Mouse (Mus musculus) gastrocnemius, adult 2 months (tissue): ENCODE measurements around the gene Nr1i3. TPM values are rescaled to one million over a fixed set of nuclear protein-coding genes. Genes with fewer than 3 reads are reported as not detected.

Experiments used
- DNase-seq: peaks from one replicate; pipeline ENCODE4 v3.0.0; 2022
- H3K27ac ChIP-seq: fragments of 200-600 bp; 2 replicates; pipeline ENCODE4 v1.8.1; 2022; ENCODE audit warnings: mild to moderate bottlenecking
- H3K4me3 ChIP-seq: fragments of 200-600 bp; 2 replicates; pipeline ENCODE4 v1.8.1; 2022; ENCODE audit warnings: mild to moderate bottlenecking, moderate library complexity
- CTCF ChIP-seq: fragments of 200-600 bp; IDR thresholded peaks from 2 replicates; pipeline ENCODE4 v1.8.1; 2022; ENCODE audit warnings: antibody characterized with exemption, mild to moderate bottlenecking, moderate library complexity
- intact Hi-C: fragments of 180-260 bp; cut with DNase I; formaldehyde crosslinking; loops from one replicate; pipeline ENCODE4 v1.15.1; 2025
- long read RNA-seq, 2 experiments: library from polyadenylated mRNA; stranded (forward); transcript quantifications; one replicate each; pipeline ENCODE4 v2.0.0; 2021
- total RNA-seq, 2 experiments: library from RNA; stranded (reverse); gene quantifications; 2 replicates each; pipeline ENCODE4 v1.2.3; 2021

Gene Nr1i3
- not detected for total RNA-seq
- long read RNA-seq, experiment 1: 0 reads
- long read RNA-seq, experiment 2: 0 reads

- no peak for TF ChIP-seq CTCF
- no peak within 1 kb of the TSS for H3K4me3 ChIP-seq
- DNase-seq: no peak
- intact Hi-C loops: no loop called here
- no peak within 1 kb of the TSS for H3K27ac ChIP-seq
Measured at GRCm38 (mm10) chr1:171213801-171214496, at the start of gene Nr1i3. TSS of gene Nr1i3 (plus strand) at chr1:171213970.

GRCm38 (mm10) chr1:171164258-171164657, 49.5 kb upstream of the Nr1i3 start:
- intact Hi-C loops: loop anchor here (1.0 to 5.0 kb wide), 2 partner anchors 56 to 98 kb away; no protein-coding TSS in a partner anchor
- Histone ChIP-seq H3K4me3 (no peak overlapping the region), H3K27ac (peak overlapping the region; percentile 28; the same call in 1 of the 2 replicates)
- peak; percentile 71 for TF ChIP-seq CTCF
- no peak for DNase-seq

GRCm38 (mm10) chr1:171165629-171166345, 48.0 kb upstream of the Nr1i3 start:
- intact Hi-C loops: no loop called here

GRCm38 (mm10) chr1:171168906-171169305, 44.9 kb upstream of the Nr1i3 start:
- no peak overlapping the region for H3K4me3 ChIP-seq
- intact Hi-C loops: no loop called here
- no peak overlapping the region for H3K27ac ChIP-seq
- no peak for TF ChIP-seq CTCF
- no peak for DNase-seq

More at GRCm38 (mm10) chr1:171165629-171166345, 48.0 kb upstream of the Nr1i3 start:
- Histone ChIP-seq H3K27ac (no peak overlapping the region), H3K4me3 (no peak overlapping the region)
- no peak for DNase-seq
- TF ChIP-seq CTCF: no peak

- intact Hi-C loops: no loop called here
- Histone ChIP-seq H3K27ac (peak overlapping the region; percentile 75), H3K4me3 (no peak overlapping the region)
- TF ChIP-seq CTCF: no peak
- DNase-seq: no peak
Measured at GRCm38 (mm10) chr1:171169913-171170312, 43.9 kb upstream of the Nr1i3 start.

- TF ChIP-seq CTCF: no peak
- intact Hi-C loops: no loop called here
- DNase-seq: no peak
- no peak overlapping the region for H3K4me3 ChIP-seq
- H3K27ac ChIP-seq: peak overlapping the region; percentile 75
Measured at GRCm38 (mm10) chr1:171171138-171171537, 42.6 kb upstream of the Nr1i3 start.

- intact Hi-C loops: no loop called here
- Histone ChIP-seq H3K4me3 (no peak overlapping the region), H3K27ac (peak overlapping the region; percentile 75; the same call in 1 of the 2 replicates)
- no peak for TF ChIP-seq CTCF
- no peak for DNase-seq
Measured at GRCm38 (mm10) chr1:171172779-171173178, 41.0 kb upstream of the Nr1i3 start.

GRCm38 (mm10) chr1:171179487-171180171, 34.1 kb upstream of the Nr1i3 start:
- intact Hi-C loops: no loop called here
- Histone ChIP-seq H3K4me3 (no peak overlapping the region), H3K27ac (no peak overlapping the region)
- DNase-seq: no peak
- no peak for TF ChIP-seq CTCF

GRCm38 (mm10) chr1:171183025-171183424, 30.7 kb upstream of the Nr1i3 start:
- no peak for TF ChIP-seq CTCF
- no peak for DNase-seq
- intact Hi-C loops: no loop called here
- Histone ChIP-seq H3K4me3 (no peak overlapping the region), H3K27ac (peak overlapping the region; percentile 86)

GRCm38 (mm10) chr1:171183620-171184019, 30.1 kb upstream of the Nr1i3 start:
- peak; percentile 68 for DNase-seq
- intact Hi-C loops: no loop called here
- peak overlapping the region; percentile 86 for H3K27ac ChIP-seq
- H3K4me3 ChIP-seq: peak overlapping the region; percentile 40
- TF ChIP-seq CTCF: no peak

- intact Hi-C loops: no loop called here
- peak overlapping the region; percentile 40; the same call in 1 of the 2 replicates for H3K4me3 ChIP-seq
- TF ChIP-seq CTCF: peak; percentile 43
- H3K27ac ChIP-seq: peak overlapping the region; percentile 86
- peak; percentile 58 for DNase-seq
Measured at GRCm38 (mm10) chr1:171184314-171184713, 29.5 kb upstream of the Nr1i3 start.

- TF ChIP-seq CTCF: no peak
- intact Hi-C loops: no loop called here
- no peak for DNase-seq
- H3K4me3 ChIP-seq: no peak overlapping the region
- peak overlapping the region; percentile 86 for H3K27ac ChIP-seq
Measured at GRCm38 (mm10) chr1:171185655-171186054, 28.1 kb upstream of the Nr1i3 start.
